Mouse (Mus musculus): Measurements from ENCODE around the gene Lrrk1. TPM values are rescaled to one million over a fixed set of nuclear protein-coding genes. Genes with fewer than 3 reads are reported as not detected.

Lrrk1 gene
- total and polyA plus RNA-seq, 3 experiments, result 15.5 to 21.2 (median 19.7) TPM

DNA sequence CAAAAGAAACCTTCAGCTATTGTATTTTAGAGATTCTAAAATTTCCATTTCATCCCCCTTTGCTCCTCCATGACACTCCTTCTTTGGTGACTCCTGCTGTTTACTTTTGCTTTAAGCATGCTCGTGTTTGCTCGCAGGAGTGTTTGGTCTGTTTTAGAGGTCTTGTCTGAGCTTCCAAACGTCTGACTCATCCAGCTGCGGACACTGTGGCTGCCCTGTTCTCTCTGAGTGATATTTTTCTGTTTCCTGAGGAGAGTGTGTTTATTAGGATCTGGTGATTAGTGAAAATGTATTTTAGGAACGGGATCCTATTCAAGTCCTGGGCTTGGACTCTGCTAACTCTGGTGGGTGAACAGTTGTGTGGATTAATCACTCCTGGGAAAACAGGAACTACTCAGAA, 48.5 kb downstream of the Lrrk1 start:
- peak; percentile 55 for DNase-seq

- no peak for DNase-seq
Measured at GRCm38 (mm10) chr7:66336955-66337354, 51.2 kb downstream of the Lrrk1 start.

GRCm38 (mm10) chr7:66333906-66334500, 54.1 kb downstream of the Lrrk1 start:
- no peak for DNase-seq

DNA sequence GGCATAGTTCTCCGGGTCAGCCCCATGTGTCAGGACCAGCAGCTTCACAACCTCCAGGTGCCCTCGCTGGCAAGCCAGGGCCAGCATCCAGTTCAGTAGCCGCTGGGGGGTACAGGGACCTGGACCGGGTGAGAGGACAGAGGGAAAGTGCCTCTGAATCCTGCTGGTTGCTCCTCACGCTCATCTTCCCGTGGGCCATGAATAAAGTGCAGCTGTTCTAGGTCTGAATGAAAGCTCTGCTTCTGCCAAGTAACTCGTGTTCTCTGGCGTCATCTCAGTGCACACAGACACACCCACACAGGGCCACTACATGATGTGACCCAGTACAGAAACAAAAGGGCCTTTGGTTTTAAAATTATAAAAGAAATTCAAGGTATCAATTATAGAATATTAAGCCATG, 55.8 kb downstream of the Lrrk1 start:
- DNase-seq, result no peak

DNA sequence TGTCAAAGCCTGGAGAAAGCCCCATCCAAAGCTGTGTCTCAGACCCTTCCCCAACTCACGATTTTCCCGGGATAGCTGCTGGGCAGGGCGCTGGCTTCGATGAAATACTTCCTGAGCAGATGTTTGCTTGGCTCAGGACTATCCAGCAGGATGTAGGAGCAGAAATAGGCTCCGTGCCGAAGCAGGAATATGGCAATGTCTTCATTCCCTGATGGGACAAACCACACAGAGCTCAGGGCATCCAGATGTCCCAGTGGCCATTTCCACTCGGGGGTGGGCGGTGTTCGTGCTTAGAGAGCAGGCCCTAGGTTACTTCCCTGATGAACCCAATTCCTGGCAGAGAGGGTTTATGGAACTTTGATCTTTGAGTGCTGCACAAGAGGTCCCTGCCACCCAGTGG, 57.5 kb downstream of the Lrrk1 start:
- DNase-seq, result no peak

DNA sequence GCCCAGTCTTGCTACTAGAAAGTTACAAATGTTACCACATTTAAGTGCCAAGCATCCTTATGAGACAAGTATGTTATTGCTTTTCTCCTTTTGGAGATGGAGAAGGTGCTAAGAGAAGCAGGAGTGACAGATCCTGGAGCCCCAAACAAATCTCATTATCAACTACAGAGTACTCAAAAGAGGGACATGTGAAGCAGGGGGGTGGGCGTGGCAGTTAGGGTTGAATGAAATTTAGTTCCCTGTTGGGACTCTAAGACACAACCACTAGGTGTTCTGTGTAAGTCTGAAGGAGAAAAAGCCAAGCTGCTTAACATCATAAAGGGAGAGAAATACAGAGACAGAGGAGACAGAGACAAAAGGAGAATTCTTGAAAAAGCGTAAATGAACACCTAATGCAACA, 60.6 kb downstream of the Lrrk1 start:
- DNase-seq, result no peak

DNA sequence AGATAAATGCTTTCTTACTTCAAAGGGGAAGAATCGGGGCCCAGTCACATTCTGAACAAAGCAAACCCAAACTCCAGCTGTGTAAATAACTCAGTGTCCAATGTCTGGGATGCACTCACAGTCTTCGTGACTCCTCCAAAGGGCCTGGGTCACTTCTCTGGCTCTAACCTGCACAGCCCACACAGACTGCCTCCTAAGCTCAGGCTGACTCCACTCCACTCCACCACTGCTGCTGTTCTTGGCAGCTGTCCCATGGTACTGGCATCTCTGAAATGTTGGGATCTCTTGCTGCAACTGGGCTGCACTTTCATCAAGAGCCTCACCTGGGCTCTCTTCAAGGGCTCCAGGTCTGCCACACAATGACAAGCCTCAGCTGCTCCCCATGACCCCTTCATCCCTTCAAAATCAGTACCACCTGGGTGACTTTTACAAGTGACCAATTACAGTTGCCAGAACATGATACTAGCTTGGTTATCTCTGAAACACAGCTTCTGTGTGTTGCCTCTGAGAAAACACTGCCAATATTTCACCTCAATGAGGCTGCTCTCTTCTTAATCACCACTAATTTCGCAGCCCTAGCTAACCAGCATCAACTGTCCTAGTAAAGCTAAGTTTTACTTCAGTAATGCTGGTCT, 62.6 kb downstream of the Lrrk1 start:
- DNase-seq, result no peak

DNA sequence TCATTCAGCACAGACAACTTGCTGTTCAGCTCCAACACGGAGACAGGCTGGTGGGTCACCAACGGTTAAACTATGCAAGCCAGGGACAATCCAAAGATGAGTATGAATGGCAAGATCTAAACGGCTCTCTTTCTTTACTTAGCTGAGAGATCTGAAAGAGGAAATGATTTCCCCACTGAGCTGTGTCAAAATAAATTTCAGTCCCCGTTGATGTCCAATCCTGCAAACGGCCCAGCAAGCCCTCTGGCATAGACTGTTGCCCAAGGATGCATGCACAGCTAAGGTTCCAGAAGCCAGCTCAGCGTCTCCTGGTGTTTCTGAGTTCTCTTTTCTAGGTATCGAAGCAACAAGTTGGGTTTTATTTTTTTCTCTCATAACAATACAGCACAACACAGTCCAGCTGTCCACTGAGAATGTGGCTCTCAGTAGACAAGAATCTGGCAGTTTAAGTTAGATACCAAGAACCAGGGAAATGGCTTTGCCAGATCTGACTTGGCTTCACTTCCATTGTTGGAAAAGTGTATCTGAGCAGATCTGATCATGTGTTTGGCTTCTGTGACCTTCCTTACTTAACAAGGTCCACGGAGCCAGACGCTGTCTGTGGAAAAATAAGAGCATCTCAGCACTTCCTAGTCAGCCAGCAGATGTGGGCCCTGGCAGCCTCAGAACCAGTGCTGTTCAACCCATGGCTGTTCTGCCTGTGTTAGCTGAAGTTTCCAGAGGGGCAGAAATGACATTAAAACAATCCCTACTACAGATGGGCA, 64.7 kb downstream of the Lrrk1 start:
- DNase-seq, result no peak

DNA sequence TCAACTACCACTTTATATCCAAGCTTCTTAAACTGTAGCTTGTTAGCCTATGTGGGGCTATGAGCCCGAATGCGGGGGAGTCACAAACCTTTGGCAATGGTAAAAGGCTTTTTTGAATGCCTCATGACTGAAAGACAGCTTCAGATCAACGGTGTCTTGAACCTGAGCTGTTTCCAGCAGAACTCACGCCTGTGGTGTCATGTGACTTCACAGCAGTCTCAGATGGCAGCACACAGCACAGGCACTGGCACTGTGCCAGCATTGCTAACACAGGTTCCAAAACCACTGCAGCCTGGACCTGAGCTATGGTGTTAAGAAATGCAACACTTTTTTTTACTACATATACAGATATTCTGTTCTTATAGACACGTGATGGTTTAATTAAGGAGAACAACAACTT, 67.2 kb downstream of the Lrrk1 start:
- peak; percentile 36 for DNase-seq

- DNase-seq, result no peak
Measured at GRCm38 (mm10) chr7:66318147-66318546, 70.0 kb downstream of the Lrrk1 start.

- peak; percentile 81 for DNase-seq
Measured at GRCm38 (mm10) chr7:66310670-66311656, 77.2 kb downstream of the Lrrk1 start.

DNA sequence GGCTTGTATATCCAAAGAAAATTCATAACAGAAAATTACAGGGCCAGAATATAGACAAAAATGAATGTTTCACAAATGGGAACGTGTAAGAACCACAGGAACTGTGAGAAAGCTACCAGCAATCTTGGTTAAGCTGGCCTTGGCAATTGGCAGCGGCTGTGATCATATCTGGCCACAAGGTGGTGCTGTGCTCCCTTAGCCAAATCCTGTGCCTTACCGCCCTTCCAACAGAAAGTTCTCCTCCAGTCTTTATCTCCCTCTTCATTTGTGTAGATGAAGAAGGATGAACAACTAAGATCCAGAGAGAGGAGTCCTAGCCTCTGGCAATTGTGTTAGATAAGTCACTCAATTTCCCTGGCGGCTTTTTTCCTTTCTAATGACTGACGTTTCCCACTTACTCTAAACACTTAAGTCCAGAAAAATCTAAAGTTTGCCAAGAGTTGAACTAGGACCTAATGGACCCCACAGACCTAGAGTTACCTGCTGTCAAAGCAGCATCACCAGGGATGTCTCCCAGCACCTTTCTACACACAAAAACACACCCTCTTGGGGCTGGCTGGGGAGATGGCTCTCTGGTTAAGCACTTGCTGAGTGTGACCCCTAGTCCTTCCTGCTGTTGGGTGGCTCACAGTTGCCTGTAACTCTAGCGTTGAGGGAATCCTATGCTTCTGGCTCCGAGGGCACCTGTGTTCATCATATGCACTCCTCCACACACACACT, 78.0 kb downstream of the Lrrk1 start:
- DNase-seq, result peak; percentile 70

GRCm38 (mm10) chr7:66309240-66309949, 78.8 kb downstream of the Lrrk1 start:
- peak; percentile 38 for DNase-seq

GRCm38 (mm10) chr7:66308581-66309239, 79.4 kb downstream of the Lrrk1 start:
- no peak for DNase-seq

DNA sequence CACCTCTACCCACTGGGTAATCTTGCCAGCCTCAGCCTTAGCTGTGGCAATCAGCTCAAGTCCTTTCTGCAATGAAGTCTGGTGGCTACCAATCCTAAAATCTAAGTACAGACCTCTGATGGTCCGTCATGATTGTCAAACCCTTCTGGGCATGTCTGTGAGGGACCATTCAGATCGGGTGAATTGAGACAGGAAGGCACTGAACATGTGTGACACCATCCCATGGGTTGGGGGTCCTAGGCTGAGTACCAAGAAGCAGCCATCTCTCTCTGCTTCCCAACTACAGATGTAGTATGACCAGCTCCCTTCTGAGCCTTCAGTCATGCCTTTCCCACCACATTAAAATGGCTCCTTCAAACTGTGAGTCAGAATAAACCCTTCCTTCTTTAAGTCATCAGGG, 80.4 kb downstream of the Lrrk1 start:
- DNase-seq, result no peak

- no peak for DNase-seq
Measured at GRCm38 (mm10) chr7:66305714-66306198, 82.4 kb downstream of the Lrrk1 start.

DNA sequence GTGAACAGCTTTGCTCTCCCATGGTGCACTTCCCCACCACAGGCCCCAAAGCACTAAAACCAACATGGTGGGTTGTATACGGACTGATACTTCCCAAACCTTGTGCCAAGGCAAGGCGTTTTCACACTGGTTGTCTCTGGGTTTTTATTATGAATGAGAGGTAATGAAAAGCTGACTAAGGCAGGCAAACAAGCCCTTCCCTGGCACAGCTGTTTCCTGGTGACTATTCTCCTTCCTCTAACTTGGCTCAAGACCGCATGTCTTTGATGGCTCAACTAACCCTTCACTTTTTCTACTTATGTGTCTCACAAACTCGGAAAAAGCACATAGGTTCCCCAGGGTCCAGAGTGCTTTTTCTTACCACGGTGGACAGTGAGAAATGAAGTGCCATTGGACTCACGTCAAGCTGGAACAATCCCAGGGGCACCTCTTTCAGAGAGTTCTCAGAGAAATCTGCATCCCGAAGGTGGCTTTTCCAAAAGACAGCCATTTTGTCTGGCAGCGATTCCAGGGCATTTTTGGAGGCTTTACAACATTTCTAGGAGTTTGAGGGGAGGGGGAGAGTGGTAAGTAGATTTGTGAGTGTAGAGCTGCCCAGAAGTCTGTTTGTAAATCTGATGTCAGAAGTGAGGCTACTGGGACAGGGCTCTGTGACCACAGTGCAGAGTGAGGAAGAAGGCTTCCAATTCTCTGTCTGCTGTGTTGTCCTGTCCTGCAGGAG, 83.0 kb downstream of the Lrrk1 start:
- no peak for DNase-seq

- DNase-seq, result no peak
Measured at GRCm38 (mm10) chr7:66303922-66304660, 84.1 kb downstream of the Lrrk1 start.

DNA sequence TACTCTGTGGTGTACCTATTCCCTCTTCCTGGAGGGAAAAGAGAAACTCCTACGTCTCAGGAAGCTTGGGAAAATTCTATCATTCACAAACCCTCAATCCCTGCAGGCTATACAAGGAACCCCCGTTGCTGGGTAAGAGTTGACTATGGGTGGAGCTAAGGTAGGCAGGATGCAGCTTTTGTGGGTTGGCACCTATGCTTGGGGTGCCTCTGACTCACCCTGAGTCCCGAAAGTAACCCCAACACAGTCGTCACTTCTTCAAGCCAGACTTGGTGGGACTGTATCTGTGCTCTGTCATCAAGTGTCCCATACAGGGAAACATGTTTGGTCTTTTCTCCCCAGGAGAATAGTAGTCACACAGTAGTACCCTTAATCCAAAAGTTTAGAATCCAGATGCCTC, 86.7 kb downstream of the Lrrk1 start:
- no peak for DNase-seq

Measured in adrenal gland, adult 2 months (tissue).